Mouse (Mus musculus): ENCODE measurements around the gene Slc47a1.
"Not testable (repeated sequence)": the region's sequence is repeated elsewhere in the genome, so short reads cannot be mapped to it uniquely, and the experiment has no call there.

Gene Slc47a1

DNA sequence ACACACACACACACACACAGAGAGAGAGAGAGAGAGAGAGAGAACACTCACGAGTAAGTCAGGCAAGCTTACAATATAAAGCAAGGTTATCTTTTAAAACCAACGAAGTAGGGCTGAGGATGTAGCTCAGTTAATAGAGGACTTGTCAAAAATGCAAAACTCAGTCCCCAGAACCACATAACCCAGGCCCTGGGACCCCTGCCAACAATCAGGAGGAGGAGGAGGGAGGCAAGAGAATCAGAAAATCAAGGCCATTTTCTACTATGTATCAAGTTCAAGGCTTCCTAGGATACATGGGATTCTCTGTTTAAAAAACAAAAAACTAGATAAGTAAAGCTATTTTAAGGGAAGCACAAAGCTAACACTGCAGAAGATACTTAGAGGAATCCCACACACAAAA, 61.3 kb downstream of the Slc47a1 start:
- DNase-seq = no peak

- no peak for DNase-seq
Measured at GRCm38 (mm10) chr11:61310321-61310720, 67.8 kb downstream of the Slc47a1 start.

DNA sequence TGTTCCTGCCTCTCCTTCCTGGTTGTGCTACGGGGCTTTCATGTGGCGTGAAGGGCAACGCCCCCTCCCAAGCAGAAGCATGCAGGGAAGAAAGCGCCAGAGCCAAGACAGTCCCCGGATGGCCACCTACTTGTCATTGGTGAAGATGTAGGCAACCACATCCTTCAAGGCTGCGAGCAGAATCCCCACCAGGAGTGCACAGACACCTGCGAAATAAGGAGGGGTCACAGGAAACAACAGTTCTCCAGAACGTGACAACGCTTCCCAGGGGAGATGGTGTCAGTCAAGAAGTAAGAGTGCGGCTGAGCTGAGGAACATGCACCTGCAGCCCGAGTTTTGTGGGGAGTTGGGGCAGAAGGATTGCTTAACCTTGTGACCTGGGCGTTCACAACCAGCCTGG, 68.3 kb downstream of the Slc47a1 start:
- no peak for DNase-seq

- DNase-seq = no peak
Measured at GRCm38 (mm10) chr11:61307795-61308194, 70.3 kb downstream of the Slc47a1 start.

DNA sequence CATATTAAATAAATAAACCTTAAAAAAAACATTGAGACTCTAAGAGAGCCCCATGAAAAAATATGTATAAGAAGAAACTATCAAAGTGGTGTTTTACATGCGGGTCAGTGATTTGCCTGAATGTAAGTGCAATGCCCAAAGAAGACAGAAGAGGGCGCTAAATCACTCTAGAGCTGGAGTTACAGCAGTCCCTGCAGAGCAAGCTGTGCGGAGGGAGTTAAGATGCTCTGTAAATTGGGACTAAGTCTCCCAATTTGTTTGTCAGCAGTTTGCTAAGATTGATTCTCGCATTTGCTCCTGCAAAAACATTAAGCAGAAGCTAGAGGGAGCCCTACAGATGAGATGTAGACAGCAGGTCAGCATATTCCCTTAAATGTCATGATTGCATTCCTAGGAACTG, 72.8 kb downstream of the Slc47a1 start:
- no peak for DNase-seq

- DNase-seq = not testable (repeated sequence)
Measured at GRCm38 (mm10) chr11:61304535-61304934, 73.6 kb downstream of the Slc47a1 start.

- DNase-seq = no peak
Measured at GRCm38 (mm10) chr11:61300716-61301392, 77.3 kb downstream of the Slc47a1 start.

- no peak for DNase-seq
Measured at GRCm38 (mm10) chr11:61300205-61300604, 77.9 kb downstream of the Slc47a1 start.

- DNase-seq = no peak
Measured at GRCm38 (mm10) chr11:61297901-61298300, 80.2 kb downstream of the Slc47a1 start.

GRCm38 (mm10) chr11:61297326-61297725, 80.8 kb downstream of the Slc47a1 start:
- no peak for DNase-seq

- DNase-seq = no peak
Measured at GRCm38 (mm10) chr11:61296556-61296955, 81.6 kb downstream of the Slc47a1 start.

DNA sequence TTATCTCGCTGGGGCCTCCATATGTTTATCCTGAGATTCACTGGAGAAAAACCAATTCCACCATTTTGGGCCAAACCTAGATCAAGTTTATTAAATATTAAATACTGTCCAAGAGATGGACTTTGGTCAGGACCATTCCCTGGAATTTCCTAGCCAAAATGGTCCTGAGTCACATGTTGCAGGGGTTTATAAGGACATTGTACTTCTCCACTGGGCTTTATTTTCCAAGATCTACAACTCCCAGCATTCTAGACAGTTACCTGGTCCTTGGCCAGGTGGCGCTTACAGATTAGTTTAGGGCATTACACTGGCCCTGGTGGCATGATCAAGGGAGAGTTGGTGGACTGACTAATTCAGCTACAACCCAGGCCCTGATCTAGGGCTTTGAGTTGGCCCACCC, 82.6 kb downstream of the Slc47a1 start:
- no peak for DNase-seq

DNA sequence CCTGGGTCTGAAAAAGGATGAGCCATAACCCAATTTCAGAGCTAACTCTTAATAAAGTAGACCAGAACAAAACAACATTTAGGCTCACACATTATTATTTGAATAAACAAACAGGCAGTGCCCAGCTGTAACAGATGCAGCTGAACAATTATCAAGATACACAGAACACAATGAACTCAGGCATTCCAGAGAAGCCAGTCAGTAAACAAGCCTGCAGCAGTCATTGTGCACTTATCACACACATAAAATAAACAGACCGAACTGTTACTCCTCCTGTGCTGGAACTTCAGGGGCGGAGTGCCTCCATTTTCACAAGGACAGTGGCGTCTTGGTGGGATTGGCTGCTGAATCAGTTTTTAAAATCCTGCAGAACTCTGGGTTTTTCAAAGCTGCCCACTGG, 83.7 kb downstream of the Slc47a1 start:
- DNase-seq = no peak
